Mouse (Mus musculus): ENCODE measurements at regions not wholly inside any gene's neighbourhood (a gene's known extent, or its start where the extent isn't known, plus 50 kb on each side); places are given as distances from the start of the nearest gene placed in this dataset.

DNA sequence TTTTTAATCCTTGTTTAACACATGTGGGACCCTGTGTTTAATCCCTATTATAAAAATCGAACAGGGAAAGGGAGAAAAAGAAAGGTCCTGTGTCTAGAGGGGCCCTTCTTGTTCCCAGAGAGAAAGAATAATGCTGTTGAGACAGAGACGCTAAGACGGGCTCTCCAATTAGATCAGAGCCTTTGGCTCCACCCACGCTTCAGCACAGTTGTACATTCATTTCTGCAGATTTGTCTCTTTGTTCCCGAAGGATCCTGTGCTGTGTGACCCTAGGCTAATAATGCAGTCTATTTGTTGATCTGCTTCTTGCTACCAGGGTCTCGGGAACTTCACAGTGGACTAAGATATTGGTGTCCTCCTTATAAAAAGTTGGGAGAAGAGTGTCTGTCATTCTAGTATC lies 92.0 kb downstream of the Cdc5l start:
- Histone ChIP-seq H3K4me3 (ENCODE audit: low read depth, low read length) (no peak overlapping the region), H3K27ac (ENCODE audit: low read length) (no peak overlapping the region), H3K4me2 (replicated peaks; ENCODE audit: low read depth, low read length) (no peak overlapping the region), H3K4me1 (ENCODE audit: control insufficient read depth, insufficient read depth, low read length) (no peaks in the 10 kb centered on the region), H3K27me3 (ENCODE audit: control insufficient read depth, insufficient read depth, low read length) (no peaks in the 10 kb centered on the region), H3K9ac (replicated peaks; ENCODE audit: low read depth, low read length) (no peak overlapping the region), H3K36me3 (ENCODE audit: control insufficient read depth, insufficient read depth, low read length) (no peaks in the 10 kb centered on the region), H3K9me3 (ENCODE audit: control insufficient read depth, low read depth, low read length) (peaks cover 4% of the 10 kb centered on the region; the same call in 1 of the 2 replicates)
- 68% methylated on average over 6 of the region's 6 CpGs for WGBS
- ATAC-seq (ENCODE audit: insufficient number of reproducible peaks, insufficient read depth, low FRiP score, low read depth) = no peak

DNA sequence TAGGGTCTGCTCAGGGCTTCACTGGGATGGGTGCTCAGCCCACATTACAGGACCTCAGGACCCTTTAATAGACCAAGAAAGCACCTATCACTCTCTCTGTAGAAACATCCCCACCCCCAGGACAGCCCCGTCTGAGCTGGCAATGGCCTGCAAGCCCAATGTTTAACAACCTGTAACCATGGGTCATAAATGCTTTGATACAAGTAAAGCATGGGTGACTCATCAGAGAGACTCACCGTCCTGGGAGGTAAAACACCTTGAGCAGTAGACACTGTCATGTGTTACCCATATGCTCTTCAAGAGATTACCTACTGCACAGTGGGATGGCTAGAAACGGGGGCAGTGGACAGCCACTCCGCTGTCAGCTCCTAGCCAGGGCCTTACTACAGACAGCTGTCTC lies 92.7 kb downstream of the Cdc5l start:
- no peak overlapping the region for H3K27ac ChIP-seq (ENCODE audit: low read length)
- WGBS = 78% methylated on average over 4 of the region's 4 CpGs
- no peak for ATAC-seq (ENCODE audit: insufficient number of reproducible peaks, insufficient read depth, low FRiP score, low read depth)

DNA sequence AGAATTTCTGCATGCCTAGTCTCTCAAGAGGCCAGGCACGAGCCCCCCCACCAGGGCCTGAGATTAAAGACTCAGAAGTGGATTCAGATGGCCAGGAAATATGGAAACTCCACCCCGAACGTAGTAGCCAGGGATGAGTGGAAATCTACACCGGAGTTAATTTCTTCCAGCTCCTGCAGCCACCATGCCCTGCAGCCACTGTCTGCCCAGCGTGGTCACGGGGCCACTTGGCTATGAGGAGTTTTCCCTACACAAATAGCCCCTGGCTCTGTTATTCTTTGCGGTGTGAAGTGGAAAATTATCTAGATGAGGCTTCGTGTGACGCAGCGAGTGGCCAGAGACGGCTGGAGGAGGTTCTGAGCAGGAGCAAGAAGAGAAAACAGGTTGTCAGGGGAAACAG lies 94.3 kb downstream of the Cdc5l start:
- 70% methylated on average over 11 of the region's 11 CpGs for WGBS
- Histone ChIP-seq H3K4me1 (ENCODE audit: control insufficient read depth, insufficient read depth, low read length) (0 out of 2 replicates have a peak, but pooled peaks cover 3% of the 10 kb centered on the region), H3K36me3 (ENCODE audit: control insufficient read depth, insufficient read depth, low read length) (no peaks in the 10 kb centered on the region), H3K4me3 (ENCODE audit: low read depth, low read length) (no peak overlapping the region), H3K27me3 (ENCODE audit: control insufficient read depth, insufficient read depth, low read length) (no peaks in the 10 kb centered on the region), H3K9ac (replicated peaks; ENCODE audit: low read depth, low read length) (no peak overlapping the region), H3K27ac (ENCODE audit: low read length) (no peak overlapping the region), H3K9me3 (ENCODE audit: control insufficient read depth, low read depth, low read length) (peaks cover 4% of the 10 kb centered on the region; the same call in 1 of the 2 replicates), H3K4me2 (replicated peaks; ENCODE audit: low read depth, low read length) (no peak overlapping the region)
- ATAC-seq (ENCODE audit: insufficient number of reproducible peaks, insufficient read depth, low FRiP score, low read depth) = no peak

More for the DNA sequence above, 92.7 kb downstream of the Cdc5l start:
- Histone ChIP-seq H3K36me3 (ENCODE audit: control insufficient read depth, insufficient read depth, low read length) (no peaks in the 10 kb centered on the region), H3K9me3 (ENCODE audit: control insufficient read depth, low read depth, low read length) (peaks cover 4% of the 10 kb centered on the region; the same call in 1 of the 2 replicates), H3K4me1 (ENCODE audit: control insufficient read depth, insufficient read depth, low read length) (no peaks in the 10 kb centered on the region), H3K27me3 (ENCODE audit: control insufficient read depth, insufficient read depth, low read length) (no peaks in the 10 kb centered on the region), H3K9ac (replicated peaks; ENCODE audit: low read depth, low read length) (no peak overlapping the region), H3K4me2 (replicated peaks; ENCODE audit: low read depth, low read length) (no peak overlapping the region), H3K4me3 (ENCODE audit: low read depth, low read length) (no peak overlapping the region)

DNA sequence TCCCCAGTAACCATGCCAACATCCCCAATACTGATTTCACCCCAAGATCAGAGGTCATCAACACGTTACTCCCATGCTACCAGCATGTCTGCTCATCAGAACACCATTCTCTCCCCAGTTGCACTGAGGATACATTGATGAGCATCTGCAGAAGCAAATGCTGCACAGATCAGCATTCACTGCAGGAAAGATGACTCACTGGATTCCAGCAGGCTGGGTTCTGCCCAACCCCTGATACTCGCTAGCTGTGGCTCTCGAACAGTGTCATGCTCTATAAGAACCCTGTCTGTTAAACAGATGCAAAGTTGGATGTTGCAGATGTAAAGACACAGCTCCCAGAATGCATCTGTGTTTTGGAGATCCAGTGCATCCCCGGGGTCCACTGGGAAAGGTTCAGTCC lies 95.5 kb downstream of the Cdc5l start:
- Histone ChIP-seq H3K4me1 (ENCODE audit: control insufficient read depth, insufficient read depth, low read length) (0 out of 2 replicates have a peak, but pooled peaks cover 3% of the 10 kb centered on the region), H3K36me3 (ENCODE audit: control insufficient read depth, insufficient read depth, low read length) (no peaks in the 10 kb centered on the region), H3K27me3 (ENCODE audit: control insufficient read depth, insufficient read depth, low read length) (no peaks in the 10 kb centered on the region), H3K9ac (replicated peaks; ENCODE audit: low read depth, low read length) (no peak overlapping the region), H3K4me3 (ENCODE audit: low read depth, low read length) (no peak overlapping the region), H3K9me3 (ENCODE audit: control insufficient read depth, low read depth, low read length) (no peaks in the 10 kb centered on the region), H3K27ac (ENCODE audit: low read length) (no peak overlapping the region), H3K4me2 (replicated peaks; ENCODE audit: low read depth, low read length) (no peak overlapping the region)
- ATAC-seq (ENCODE audit: insufficient number of reproducible peaks, insufficient read depth, low FRiP score, low read depth) = no peak
- 83% methylated on average over 4 of the region's 4 CpGs for WGBS

- ATAC-seq (ENCODE audit: insufficient number of reproducible peaks, insufficient read depth, low FRiP score, low read depth) = no peak
Observed at GRCm38 (mm10) chr17:45335586-45336151, 97.9 kb downstream of the Cdc5l start.

GRCm38 (mm10) chr17:45334732-45335381 lies 98.7 kb downstream of the Cdc5l start:
- Histone ChIP-seq H3K4me1 (ENCODE audit: control insufficient read depth, insufficient read depth, low read length) (0 out of 2 replicates have a peak, but pooled peaks cover 3% of the 10 kb centered on the region), H3K9ac (replicated peaks; ENCODE audit: low read depth, low read length) (no peak overlapping the region), H3K27me3 (ENCODE audit: control insufficient read depth, insufficient read depth, low read length) (no peaks in the 10 kb centered on the region), H3K9me3 (ENCODE audit: control insufficient read depth, low read depth, low read length) (no peaks in the 10 kb centered on the region), H3K27ac (ENCODE audit: low read length) (no peak overlapping the region), H3K4me3 (ENCODE audit: low read depth, low read length) (no peak overlapping the region), H3K4me2 (replicated peaks; ENCODE audit: low read depth, low read length) (no peak overlapping the region), H3K36me3 (ENCODE audit: control insufficient read depth, insufficient read depth, low read length) (no peaks in the 10 kb centered on the region)
- 62% methylated on average over 13 of the region's 13 CpGs for WGBS
- ATAC-seq (ENCODE audit: insufficient number of reproducible peaks, insufficient read depth, low FRiP score, low read depth) = no peak

More at GRCm38 (mm10) chr17:45335586-45336151, 97.9 kb downstream of the Cdc5l start:
- Histone ChIP-seq H3K9ac (replicated peaks; ENCODE audit: low read depth, low read length) (no peak overlapping the region), H3K27ac (ENCODE audit: low read length) (no peak overlapping the region), H3K9me3 (ENCODE audit: control insufficient read depth, low read depth, low read length) (no peaks in the 10 kb centered on the region), H3K27me3 (ENCODE audit: control insufficient read depth, insufficient read depth, low read length) (no peaks in the 10 kb centered on the region), H3K36me3 (ENCODE audit: control insufficient read depth, insufficient read depth, low read length) (no peaks in the 10 kb centered on the region), H3K4me1 (ENCODE audit: control insufficient read depth, insufficient read depth, low read length) (0 out of 2 replicates have a peak, but pooled peaks cover 3% of the 10 kb centered on the region), H3K4me3 (ENCODE audit: low read depth, low read length) (no peak overlapping the region), H3K4me2 (replicated peaks; ENCODE audit: low read depth, low read length) (no peak overlapping the region)
- 80% methylated on average over 9 of the region's 9 CpGs for WGBS

GRCm38 (mm10) chr17:45332321-45332720 lies 101.2 kb downstream of the Cdc5l start:
- Histone ChIP-seq H3K27ac (ENCODE audit: low read length) (no peak overlapping the region), H3K9me3 (ENCODE audit: control insufficient read depth, low read depth, low read length) (no peaks in the 10 kb centered on the region), H3K4me2 (replicated peaks; ENCODE audit: low read depth, low read length) (no peak overlapping the region), H3K4me1 (ENCODE audit: control insufficient read depth, insufficient read depth, low read length) (0 out of 2 replicates have a peak, but pooled peaks cover 3% of the 10 kb centered on the region), H3K4me3 (ENCODE audit: low read depth, low read length) (no peak overlapping the region), H3K27me3 (ENCODE audit: control insufficient read depth, insufficient read depth, low read length) (no peaks in the 10 kb centered on the region), H3K9ac (replicated peaks; ENCODE audit: low read depth, low read length) (no peak overlapping the region), H3K36me3 (ENCODE audit: control insufficient read depth, insufficient read depth, low read length) (no peaks in the 10 kb centered on the region)
- 71% methylated on average over 12 of the region's 12 CpGs for WGBS
- ATAC-seq (ENCODE audit: insufficient number of reproducible peaks, insufficient read depth, low FRiP score, low read depth) = no peak

GRCm38 (mm10) chr17:45329241-45329640 lies 104.3 kb downstream of the Cdc5l start:
- Histone ChIP-seq H3K4me2 (replicated peaks; ENCODE audit: low read depth, low read length) (no peak overlapping the region), H3K9ac (replicated peaks; ENCODE audit: low read depth, low read length) (no peak overlapping the region), H3K27me3 (ENCODE audit: control insufficient read depth, insufficient read depth, low read length) (no peaks in the 10 kb centered on the region), H3K9me3 (ENCODE audit: control insufficient read depth, low read depth, low read length) (no peaks in the 10 kb centered on the region), H3K27ac (ENCODE audit: low read length) (no peak overlapping the region), H3K4me1 (ENCODE audit: control insufficient read depth, insufficient read depth, low read length) (0 out of 2 replicates have a peak, but pooled peaks cover 4% of the 10 kb centered on the region), H3K4me3 (ENCODE audit: low read depth, low read length) (no peak overlapping the region), H3K36me3 (ENCODE audit: control insufficient read depth, insufficient read depth, low read length) (no peaks in the 10 kb centered on the region)
- no peak for ATAC-seq (ENCODE audit: insufficient number of reproducible peaks, insufficient read depth, low FRiP score, low read depth)
- 56% methylated on average over 9 of the region's 9 CpGs for WGBS
